Mouse (Mus musculus) hindbrain, embryonic 12.5 days (tissue): ENCODE results near the gene Med20. TPM values are rescaled to one million over a fixed set of nuclear protein-coding genes. Genes with fewer than 3 reads are reported as not detected.
A peak's percentile ranks its signal among the peaks of the same experiment; 100 is the strongest.
"Not testable (repeated sequence)": the region's sequence is repeated elsewhere in the genome, so short reads cannot be mapped to it uniquely, and the experiment has no call there.

Source experiments
- ATAC-seq: fragments of 200-750 bp; cut with Nextera tagmentation; 2 replicates; pipeline ENCODE4 v1.8.0; 2017; ENCODE audit warnings: moderate TSS enrichment; ENCODE audit not compliant: low FRiP score
- H3K27ac ChIP-seq: fragments of 300-500 bp; sonication (generic); 2 replicates; pipeline ENCODE4 v1.5.1; 2016; ENCODE audit warnings: mild to moderate bottlenecking
- H3K27me3 ChIP-seq: fragments of 300-500 bp; sonication (generic); 2 replicates; pipeline ENCODE4 v1.6.1; 2016; ENCODE audit warnings: mild to moderate bottlenecking
- H3K36me3 ChIP-seq: fragments of 300-500 bp; sonication (generic); 2 replicates; pipeline ENCODE4 v1.6.1; 2016; ENCODE audit warnings: mild to moderate bottlenecking
- H3K4me1 ChIP-seq: fragments of 300-500 bp; sonication (generic); 2 replicates; pipeline ENCODE4 v1.6.1; 2016
- H3K4me2 ChIP-seq: fragments of 300-500 bp; sonication (generic); replicated peaks from 2 replicates; pipeline ENCODE4 v1.6.1; 2016; ENCODE audit warnings: mild to moderate bottlenecking
- H3K4me3 ChIP-seq: fragments of 300-500 bp; sonication (generic); 2 replicates; pipeline ENCODE4 v1.5.1; 2016; ENCODE audit warnings: mild to moderate bottlenecking
- H3K9ac ChIP-seq: fragments of 300-500 bp; sonication (generic); 2 replicates; pipeline ENCODE4 v1.6.1; 2016; ENCODE audit warnings: mild to moderate bottlenecking, moderate library complexity
- H3K9me3 ChIP-seq: fragments of 300-500 bp; sonication (generic); replicated peaks from 2 replicates; pipeline ENCODE4 v1.6.1; 2016; ENCODE audit warnings: mild to moderate bottlenecking
- WGBS: fragments of 180-500 bp; shearing (Covaris S2); methylation state at CpG from one replicate; pipeline ENCODE4 v1.1.7; 2016; 5-methylcytosine and 5-hydroxymethylcytosine counted together
- polyA plus RNA-seq: library from polyadenylated mRNA; unstranded; fragments of >200 nt; fragmentation: Nextera tagmentation; extraction: Ambion mirVana; gene quantifications from 2 replicates; pipeline ENCODE4 v1.2.1, GENCODE M21; 2016

The Med20 gene
- polyA plus RNA-seq, 1 experiment from 2014 or later: 39.0 TPM

- ATAC-seq: no peak
- Histone ChIP-seq H3K36me3 (peaks cover 10% of the 10 kb centered on the region), H3K9ac (no peak overlapping the region), H3K4me1 (peaks cover 26% of the 10 kb centered on the region), H3K27ac (no peak overlapping the region), H3K27me3 (no peaks in the 10 kb centered on the region), H3K4me3 (no peak overlapping the region), H3K9me3 (no peaks in the 10 kb centered on the region), H3K4me2 (peak overlapping the region; percentile 12; the same call in 1 of the 2 replicates)
- WGBS: 71% methylated on average over 4 of the region's 4 CpGs
These were observed 20.9 kb downstream of the Med20 start for GRCm38 (mm10) chr17:47632181-47632840.

GRCm38 (mm10) chr17:47633999-47634770, 22.8 kb downstream of the Med20 start:
- Histone ChIP-seq H3K4me2 (no peak overlapping the region), H3K9me3 (no peaks in the 10 kb centered on the region), H3K27me3 (no peaks in the 10 kb centered on the region), H3K27ac (no peak overlapping the region), H3K4me3 (no peak overlapping the region), H3K4me1 (peaks cover 20% of the 10 kb centered on the region), H3K9ac (no peak overlapping the region), H3K36me3 (peaks cover 10% of the 10 kb centered on the region)
- WGBS: 79% methylated on average over 7 of the region's 7 CpGs
- no peak for ATAC-seq

GRCm38 (mm10) chr17:47642992-47643391, 31.6 kb downstream of the Med20 start:
- no peaks in the 10 kb centered on the region for H3K36me3 ChIP-seq
- H3K9me3 ChIP-seq: no peaks in the 10 kb centered on the region
- WGBS: 91% methylated on average over 2 of the region's 2 CpGs
- H3K4me1 ChIP-seq: no peaks in the 10 kb centered on the region
- no peak overlapping the region for H3K4me3 ChIP-seq
- H3K27me3 ChIP-seq: no peaks in the 10 kb centered on the region
- H3K9ac ChIP-seq: no peak overlapping the region
- no peak overlapping the region for H3K27ac ChIP-seq
- H3K4me2 ChIP-seq: no peak overlapping the region
- ATAC-seq: no peak

- Histone ChIP-seq H3K36me3 (no peaks in the 10 kb centered on the region), H3K9me3 (no peaks in the 10 kb centered on the region), H3K9ac (no peak overlapping the region), H3K4me3 (no peak overlapping the region), H3K27me3 (no peaks in the 10 kb centered on the region), H3K4me1 (peaks cover 3% of the 10 kb centered on the region; the same call in 1 of the 2 replicates), H3K4me2 (no peak overlapping the region), H3K27ac (no peak overlapping the region)
- WGBS: 80% methylated on average over 1 of the region's 1 CpGs
- no peak for ATAC-seq
These were observed 35.3 kb downstream of the Med20 start for GRCm38 (mm10) chr17:47646683-47647082.

GRCm38 (mm10) chr17:47648966-47649365, 37.6 kb downstream of the Med20 start:
- Histone ChIP-seq H3K27ac (no peak overlapping the region), H3K9me3 (no peaks in the 10 kb centered on the region), H3K36me3 (peaks cover 5% of the 10 kb centered on the region), H3K4me2 (no peak overlapping the region), H3K4me3 (no peak overlapping the region), H3K9ac (no peak overlapping the region), H3K27me3 (no peaks in the 10 kb centered on the region), H3K4me1 (peaks cover 3% of the 10 kb centered on the region; the same call in 1 of the 2 replicates)
- ATAC-seq: no peak
- WGBS: 50% methylated on average over 4 of the region's 4 CpGs

- Histone ChIP-seq H3K9me3 (no peaks in the 10 kb centered on the region), H3K9ac (no peak overlapping the region), H3K27me3 (no peaks in the 10 kb centered on the region), H3K4me1 (peaks cover 3% of the 10 kb centered on the region; the same call in 1 of the 2 replicates), H3K27ac (no peak overlapping the region), H3K36me3 (peaks cover 10% of the 10 kb centered on the region), H3K4me2 (no peak overlapping the region), H3K4me3 (no peak overlapping the region)
- WGBS: 59% methylated on average over 2 of the region's 2 CpGs
- ATAC-seq: no peak
These were observed 40.6 kb downstream of the Med20 start for GRCm38 (mm10) chr17:47651953-47652352.

GRCm38 (mm10) chr17:47654346-47654745, 43.0 kb downstream of the Med20 start:
- not testable (repeated sequence) for H3K27ac ChIP-seq, ATAC-seq, H3K4me1 ChIP-seq, H3K27me3 ChIP-seq, H3K9ac ChIP-seq, H3K4me2 ChIP-seq, H3K9me3 ChIP-seq, H3K4me3 ChIP-seq
- WGBS: 96% methylated on average over 8 of the region's 8 CpGs
- peaks cover 11% of the 10 kb centered on the region for H3K36me3 ChIP-seq

- Histone ChIP-seq H3K27ac (no peak overlapping the region), H3K9me3 (no peaks in the 10 kb centered on the region), H3K4me2 (no peak overlapping the region), H3K27me3 (no peaks in the 10 kb centered on the region), H3K4me3 (no peak overlapping the region), H3K9ac (no peak overlapping the region), H3K36me3 (peaks cover 17% of the 10 kb centered on the region), H3K4me1 (0 out of 2 replicates have a peak, but pooled peaks cover 3% of the 10 kb centered on the region)
- ATAC-seq: no peak
- WGBS: 70% methylated on average over 5 of the region's 5 CpGs
These were observed 44.3 kb downstream of the Med20 start for GRCm38 (mm10) chr17:47655697-47656096.

GRCm38 (mm10) chr17:47657901-47658300, 46.5 kb downstream of the Med20 start:
- no peak for ATAC-seq
- Histone ChIP-seq H3K9ac (no peak overlapping the region), H3K4me3 (no peak overlapping the region), H3K27me3 (no peaks in the 10 kb centered on the region), H3K27ac (no peak overlapping the region), H3K36me3 (peaks cover 17% of the 10 kb centered on the region), H3K4me2 (no peak overlapping the region), H3K4me1 (no peaks in the 10 kb centered on the region), H3K9me3 (no peaks in the 10 kb centered on the region)
- WGBS: 84% methylated on average over 4 of the region's 4 CpGs

GRCm38 (mm10) chr17:47658741-47659243, 47.4 kb downstream of the Med20 start:
- Histone ChIP-seq H3K27ac (no peak overlapping the region), H3K9me3 (no peaks in the 10 kb centered on the region), H3K27me3 (no peaks in the 10 kb centered on the region), H3K4me3 (no peak overlapping the region), H3K4me1 (peaks cover 6% of the 10 kb centered on the region; the same call in 1 of the 2 replicates), H3K9ac (no peak overlapping the region), H3K36me3 (peaks cover 13% of the 10 kb centered on the region), H3K4me2 (no peak overlapping the region)
- WGBS: 89% methylated on average over 3 of the region's 3 CpGs
- ATAC-seq: no peak

- H3K27ac ChIP-seq: peak overlapping the region; percentile 26; the same call in 1 of the 2 replicates
These were observed 51.8 kb downstream of the Med20 start for GRCm38 (mm10) chr17:47663009-47663713.

GRCm38 (mm10) chr17:47664474-47664873, 53.1 kb downstream of the Med20 start:
- H3K9me3 ChIP-seq: no peaks in the 10 kb centered on the region
- no peak overlapping the region for H3K9ac ChIP-seq
- H3K27ac ChIP-seq: no peak overlapping the region
- no peak for ATAC-seq
- no peak overlapping the region for H3K4me2 ChIP-seq
- H3K36me3 ChIP-seq: peaks cover 5% of the 10 kb centered on the region
- H3K4me3 ChIP-seq: no peak overlapping the region
- 83% methylated on average over 7 of the region's 7 CpGs for WGBS
- H3K4me1 ChIP-seq: peaks cover 6% of the 10 kb centered on the region; the same call in 1 of the 2 replicates
- H3K27me3 ChIP-seq: no peaks in the 10 kb centered on the region

More at GRCm38 (mm10) chr17:47663009-47663713, 51.8 kb downstream of the Med20 start:
- Histone ChIP-seq H3K4me1 (peaks cover 6% of the 10 kb centered on the region; the same call in 1 of the 2 replicates), H3K27me3 (no peaks in the 10 kb centered on the region), H3K9me3 (no peaks in the 10 kb centered on the region), H3K36me3 (peaks cover 7% of the 10 kb centered on the region), H3K4me2 (no peak overlapping the region), H3K4me3 (no peak overlapping the region), H3K9ac (no peak overlapping the region)
- 30% methylated on average over 9 of the region's 9 CpGs for WGBS
- ATAC-seq: peak; percentile 40; the same call in 1 of the 2 replicates
